Mouse (Mus musculus): ENCODE results near the gene Elovl1. TPM values are rescaled to one million over a fixed set of nuclear protein-coding genes. Genes with fewer than 3 reads are reported as not detected.

Elovl1 gene
- polyA plus RNA-seq (2015; fragmentation: Nextera tagmentation; extraction: Ambion mirVana) = 25.9 TPM in 2 replicates

DNA sequence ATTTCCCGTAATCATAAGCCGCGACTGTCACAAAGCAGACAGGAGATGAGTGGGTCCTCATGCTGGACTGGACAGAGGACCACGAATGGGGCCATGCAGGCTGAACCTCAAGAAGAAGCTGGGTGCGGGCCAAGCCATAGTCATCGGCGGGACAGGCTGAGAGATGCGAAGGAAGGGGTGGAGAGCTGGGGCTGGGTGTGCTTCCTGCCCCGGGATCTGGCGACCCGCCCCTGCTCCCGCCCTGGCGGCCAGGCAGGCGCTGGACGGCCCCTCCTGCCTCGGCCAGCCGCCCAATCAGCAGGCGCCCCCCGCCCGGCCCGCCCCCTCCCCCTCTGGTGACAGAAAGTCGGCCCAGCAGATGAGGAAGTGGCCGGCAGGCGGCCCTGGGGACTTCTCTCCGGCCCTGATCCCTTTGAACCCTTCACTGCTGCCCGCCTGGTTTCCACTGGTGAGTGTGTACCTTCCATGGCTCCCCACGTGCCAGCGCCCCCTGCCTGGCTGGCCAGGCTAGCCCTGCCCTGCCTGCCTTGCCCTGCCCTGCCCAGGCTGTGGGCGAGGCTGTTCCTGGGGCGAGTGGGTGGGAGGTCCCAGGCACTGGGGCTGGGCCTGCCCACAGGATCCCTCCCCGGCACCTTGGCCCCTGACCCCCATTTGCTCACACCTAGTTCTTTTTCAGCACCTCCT lies at the start of gene Elovl1:
Elovl1 (plus strand) TSS at position 326 of the 684 bp plus-strand sequence.
- under 1% methylated on average over 22 of the region's 31 CpGs for WGBS

DNA sequence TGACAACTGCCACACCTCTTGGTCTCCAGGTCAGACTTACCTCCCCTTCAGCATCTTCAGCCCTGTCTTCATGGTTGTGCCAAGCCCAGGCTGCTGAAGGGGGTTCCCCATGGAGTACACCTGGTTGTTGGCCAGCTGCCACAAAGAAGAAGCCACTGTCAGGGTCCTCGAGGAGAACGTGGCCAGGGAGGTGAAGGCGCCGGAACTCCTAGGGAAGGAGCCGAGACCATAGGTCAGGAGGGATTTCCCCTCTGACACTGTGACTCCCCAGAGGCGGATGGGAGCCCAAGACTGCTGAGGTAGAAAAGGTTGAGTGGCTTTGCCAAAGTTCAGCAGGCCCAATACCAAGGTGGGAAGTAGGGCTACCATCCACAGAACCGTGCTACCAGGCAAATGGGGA lies 44.6 kb upstream of the Elovl1 start:
- WGBS = 92% methylated on average over 7 of the region's 7 CpGs
- H3K4me2 ChIP-seq (ENCODE audit: low read length) = no peak overlapping the region
- no peak overlapping the region for H3K9ac ChIP-seq (replicated peaks; ENCODE audit: low read depth, low read length)
- H3K4me1 ChIP-seq (replicated peaks; ENCODE audit: control insufficient read depth, insufficient read depth, low read length) = no peaks in the 10 kb centered on the region
- peaks cover 70% of the 10 kb centered on the region for H3K36me3 ChIP-seq (ENCODE audit: control insufficient read depth, insufficient read depth)
- ATAC-seq = no peak
- no peaks in the 10 kb centered on the region for H3K27me3 ChIP-seq (replicated peaks; ENCODE audit: control insufficient read depth, insufficient read depth, low read length)
- H3K9me3 ChIP-seq (ENCODE audit: control insufficient read depth, low read length) = no peaks in the 10 kb centered on the region
- H3K27ac ChIP-seq (ENCODE audit: low read length) = no peak overlapping the region
- H3K4me3 ChIP-seq (replicated peaks; ENCODE audit: low read length) = no peak overlapping the region

More for the DNA sequence above, at the start of gene Elovl1:
- Histone ChIP-seq H3K36me3 (ENCODE audit: control insufficient read depth, insufficient read depth) (peaks cover 4% of the 10 kb centered on the region; the same call in 1 of the 2 replicates), H3K9me3 (ENCODE audit: control insufficient read depth, low read length) (no peaks in the 10 kb centered on the region), H3K27ac (ENCODE audit: low read length) (peak within 1 kb of the TSS; percentile 37), H3K4me3 (replicated peaks; ENCODE audit: low read length) (peak within 1 kb of the TSS; percentile 48), H3K27me3 (replicated peaks; ENCODE audit: control insufficient read depth, insufficient read depth, low read length) (no peaks in the 10 kb centered on the region), H3K9ac (replicated peaks; ENCODE audit: low read depth, low read length) (peak within 1 kb of the TSS; percentile 73), H3K4me2 (ENCODE audit: low read length) (peak within 1 kb of the TSS; percentile 80), H3K4me1 (replicated peaks; ENCODE audit: control insufficient read depth, insufficient read depth, low read length) (peaks cover 18% of the 10 kb centered on the region)
- peak; percentile 91 for ATAC-seq

DNA sequence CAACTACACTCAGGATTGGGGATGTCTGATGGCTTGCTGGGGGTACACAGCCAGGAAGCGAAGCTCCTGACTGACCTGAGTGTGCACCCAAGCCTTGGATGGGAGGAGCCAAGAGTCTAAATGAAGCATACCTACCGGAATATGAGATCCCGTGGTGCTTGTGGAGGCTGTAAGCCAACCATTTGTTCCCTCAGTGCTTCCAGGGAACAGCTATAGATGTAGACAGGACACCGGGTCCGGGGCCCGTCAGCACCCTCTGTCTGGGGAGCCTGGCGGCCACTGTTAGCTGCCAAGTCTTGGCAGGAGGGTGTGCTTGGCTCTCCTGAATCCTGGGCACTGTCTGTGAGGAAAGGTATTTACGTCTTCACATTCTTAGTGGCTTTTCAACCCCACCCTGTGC lies 40.6 kb upstream of the Elovl1 start:
- no peak for ATAC-seq
- no peaks in the 10 kb centered on the region for H3K27me3 ChIP-seq (replicated peaks; ENCODE audit: control insufficient read depth, insufficient read depth, low read length)
- 90% methylated on average over 8 of the region's 8 CpGs for WGBS
- H3K9ac ChIP-seq (replicated peaks; ENCODE audit: low read depth, low read length) = no peak overlapping the region
- H3K27ac ChIP-seq (ENCODE audit: low read length) = no peak overlapping the region
- peaks cover 53% of the 10 kb centered on the region for H3K36me3 ChIP-seq (ENCODE audit: control insufficient read depth, insufficient read depth)
- H3K4me2 ChIP-seq (ENCODE audit: low read length) = no peak overlapping the region
- H3K9me3 ChIP-seq (ENCODE audit: control insufficient read depth, low read length) = no peaks in the 10 kb centered on the region
- H3K4me1 ChIP-seq (replicated peaks; ENCODE audit: control insufficient read depth, insufficient read depth, low read length) = no peaks in the 10 kb centered on the region
- no peak overlapping the region for H3K4me3 ChIP-seq (replicated peaks; ENCODE audit: low read length)

DNA sequence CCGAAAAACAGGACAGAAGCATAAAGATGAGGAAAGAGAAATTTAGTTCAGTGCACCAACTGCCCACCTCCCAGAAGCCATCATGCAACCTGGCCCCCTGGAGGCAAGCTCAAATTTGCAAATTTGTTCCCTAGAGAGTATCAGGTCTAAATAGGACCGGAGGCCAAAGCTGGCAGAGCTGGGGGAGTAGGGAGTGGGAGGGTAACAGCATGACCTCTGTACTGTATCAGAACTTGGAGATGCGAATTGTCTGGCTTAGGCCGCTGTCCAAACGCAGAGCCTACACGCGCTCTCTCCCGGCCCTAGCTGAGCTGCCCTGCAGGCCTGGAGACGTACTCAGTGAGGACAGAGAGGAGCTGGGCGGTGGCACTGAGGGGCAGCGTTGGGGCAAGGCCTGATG lies 37.7 kb upstream of the Elovl1 start:
- H3K9me3 ChIP-seq (ENCODE audit: control insufficient read depth, low read length) = no peaks in the 10 kb centered on the region
- 95% methylated on average over 11 of the region's 11 CpGs for WGBS
- no peak for ATAC-seq

DNA sequence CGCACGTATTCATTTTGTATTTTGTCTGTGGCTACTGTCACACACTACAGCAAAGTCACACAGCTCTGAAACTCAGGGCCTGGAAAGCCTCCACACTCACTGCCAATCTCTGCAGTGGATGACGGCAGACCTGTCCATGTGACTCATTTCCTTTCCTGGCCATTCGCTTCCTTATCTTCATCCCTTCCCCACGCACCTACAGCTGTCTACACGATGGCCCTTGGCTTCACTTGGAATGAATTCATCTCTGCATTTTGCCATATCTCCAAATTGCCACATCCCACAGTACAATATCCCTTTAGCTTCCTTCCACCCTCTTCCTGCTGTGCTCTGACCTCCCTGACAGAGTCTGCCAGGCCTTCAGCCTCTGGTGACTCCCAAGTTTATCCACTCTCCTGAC lies 33.4 kb upstream of the Elovl1 start:
- H3K27me3 ChIP-seq (replicated peaks; ENCODE audit: control insufficient read depth, insufficient read depth, low read length) = no peaks in the 10 kb centered on the region
- no peak for ATAC-seq
- 94% methylated on average over 6 of the region's 6 CpGs for WGBS

More for the DNA sequence above, 37.7 kb upstream of the Elovl1 start:
- H3K4me3 ChIP-seq (replicated peaks; ENCODE audit: low read length) = no peak overlapping the region
- no peak overlapping the region for H3K9ac ChIP-seq (replicated peaks; ENCODE audit: low read depth, low read length)
- H3K27me3 ChIP-seq (replicated peaks; ENCODE audit: control insufficient read depth, insufficient read depth, low read length) = no peaks in the 10 kb centered on the region
- peaks cover 54% of the 10 kb centered on the region for H3K36me3 ChIP-seq (ENCODE audit: control insufficient read depth, insufficient read depth)
- no peak overlapping the region for H3K4me2 ChIP-seq (ENCODE audit: low read length)
- no peak overlapping the region for H3K27ac ChIP-seq (ENCODE audit: low read length)
- H3K4me1 ChIP-seq (replicated peaks; ENCODE audit: control insufficient read depth, insufficient read depth, low read length) = no peaks in the 10 kb centered on the region

DNA sequence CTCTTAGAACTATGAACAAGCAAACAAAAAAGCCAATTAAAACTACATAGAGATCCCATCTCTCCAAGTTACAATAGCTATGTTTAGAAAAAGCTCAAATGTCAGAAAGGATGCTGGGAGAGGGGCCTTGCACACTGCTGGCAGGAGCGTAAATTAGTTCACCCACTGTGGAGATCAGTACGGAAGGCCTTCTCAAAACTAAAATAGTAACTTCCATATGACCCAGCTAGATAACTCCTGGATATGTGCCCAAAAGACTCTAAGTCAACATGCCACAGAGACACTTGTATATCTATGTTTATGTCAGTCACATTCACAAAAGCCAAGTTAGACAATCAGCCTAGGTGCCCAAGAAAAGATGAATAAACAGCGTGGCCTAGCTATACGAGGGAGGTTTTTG lies 32.6 kb upstream of the Elovl1 start:
- ATAC-seq = no peak
- Histone ChIP-seq H3K9ac (replicated peaks; ENCODE audit: low read depth, low read length) (no peak overlapping the region), H3K9me3 (ENCODE audit: control insufficient read depth, low read length) (no peaks in the 10 kb centered on the region), H3K4me2 (ENCODE audit: low read length) (no peak overlapping the region), H3K4me3 (replicated peaks; ENCODE audit: low read length) (no peak overlapping the region), H3K27me3 (replicated peaks; ENCODE audit: control insufficient read depth, insufficient read depth, low read length) (no peaks in the 10 kb centered on the region), H3K36me3 (ENCODE audit: control insufficient read depth, insufficient read depth) (peaks cover 46% of the 10 kb centered on the region), H3K27ac (ENCODE audit: low read length) (no peak overlapping the region), H3K4me1 (replicated peaks; ENCODE audit: control insufficient read depth, insufficient read depth, low read length) (no peaks in the 10 kb centered on the region)
- 85% methylated on average over 4 of the region's 4 CpGs for WGBS

More for the DNA sequence above, 33.4 kb upstream of the Elovl1 start:
- Histone ChIP-seq H3K4me1 (replicated peaks; ENCODE audit: control insufficient read depth, insufficient read depth, low read length) (no peaks in the 10 kb centered on the region), H3K4me2 (ENCODE audit: low read length) (no peak overlapping the region), H3K36me3 (ENCODE audit: control insufficient read depth, insufficient read depth) (peaks cover 46% of the 10 kb centered on the region), H3K27ac (ENCODE audit: low read length) (no peak overlapping the region), H3K9ac (replicated peaks; ENCODE audit: low read depth, low read length) (no peak overlapping the region), H3K9me3 (ENCODE audit: control insufficient read depth, low read length) (no peaks in the 10 kb centered on the region), H3K4me3 (replicated peaks; ENCODE audit: low read length) (no peak overlapping the region)

DNA sequence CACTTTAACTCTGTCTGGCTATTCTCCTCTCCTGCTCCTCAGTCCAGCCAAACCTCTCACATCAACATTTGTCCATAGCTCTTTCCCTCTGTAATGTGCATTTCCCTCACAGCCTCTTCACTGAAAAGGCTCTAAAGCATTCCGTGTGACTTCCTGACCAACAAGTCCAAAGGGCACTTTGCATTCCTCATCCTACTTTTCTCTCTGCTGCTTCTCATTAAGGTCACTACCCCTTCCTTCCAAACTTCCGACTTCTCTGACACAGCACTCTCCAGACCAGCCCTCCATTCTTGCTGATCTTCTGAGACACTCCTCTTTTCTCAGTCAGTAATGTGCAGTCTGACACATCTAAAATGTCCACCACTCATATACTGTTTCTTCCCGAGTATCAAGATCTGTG lies 31.5 kb upstream of the Elovl1 start:
- Histone ChIP-seq H3K4me1 (replicated peaks; ENCODE audit: control insufficient read depth, insufficient read depth, low read length) (no peaks in the 10 kb centered on the region), H3K4me3 (replicated peaks; ENCODE audit: low read length) (no peak overlapping the region), H3K9ac (replicated peaks; ENCODE audit: low read depth, low read length) (no peak overlapping the region), H3K4me2 (ENCODE audit: low read length) (no peak overlapping the region), H3K27me3 (replicated peaks; ENCODE audit: control insufficient read depth, insufficient read depth, low read length) (no peaks in the 10 kb centered on the region), H3K9me3 (ENCODE audit: control insufficient read depth, low read length) (no peaks in the 10 kb centered on the region), H3K36me3 (ENCODE audit: control insufficient read depth, insufficient read depth) (peaks cover 44% of the 10 kb centered on the region), H3K27ac (ENCODE audit: low read length) (no peak overlapping the region)
- WGBS = 85% methylated on average over 3 of the region's 3 CpGs
- no peak for ATAC-seq

DNA sequence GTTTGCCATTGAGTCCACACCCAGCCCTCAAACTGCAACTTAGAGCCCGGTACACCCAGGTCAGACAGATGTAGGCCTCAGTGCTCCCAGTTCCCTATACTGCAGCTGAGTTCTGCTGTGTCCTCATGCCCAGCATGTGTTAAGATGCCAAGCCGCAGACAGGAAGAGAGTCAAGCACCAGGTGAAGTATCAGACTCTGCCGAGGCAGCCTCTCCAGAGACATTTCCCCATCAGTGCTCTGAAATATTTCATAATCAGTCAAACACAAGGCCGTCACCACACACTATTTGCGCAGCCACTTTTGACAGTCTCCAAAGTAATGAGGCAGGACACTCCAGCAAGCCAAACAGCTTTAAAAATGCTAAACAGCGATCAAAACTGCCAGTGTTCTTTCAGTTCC lies 29.5 kb upstream of the Elovl1 start:
- Histone ChIP-seq H3K4me3 (replicated peaks; ENCODE audit: low read length) (no peak overlapping the region), H3K9ac (replicated peaks; ENCODE audit: low read depth, low read length) (no peak overlapping the region), H3K4me2 (ENCODE audit: low read length) (no peak overlapping the region), H3K27me3 (replicated peaks; ENCODE audit: control insufficient read depth, insufficient read depth, low read length) (no peaks in the 10 kb centered on the region), H3K9me3 (ENCODE audit: control insufficient read depth, low read length) (no peaks in the 10 kb centered on the region), H3K36me3 (ENCODE audit: control insufficient read depth, insufficient read depth) (peaks cover 44% of the 10 kb centered on the region), H3K27ac (ENCODE audit: low read length) (no peak overlapping the region), H3K4me1 (replicated peaks; ENCODE audit: control insufficient read depth, insufficient read depth, low read length) (no peaks in the 10 kb centered on the region)
- whole genome bisulfite sequencing = 96% methylated on average over 6 of the region's 6 CpGs
- no peak for ATAC-seq

DNA sequence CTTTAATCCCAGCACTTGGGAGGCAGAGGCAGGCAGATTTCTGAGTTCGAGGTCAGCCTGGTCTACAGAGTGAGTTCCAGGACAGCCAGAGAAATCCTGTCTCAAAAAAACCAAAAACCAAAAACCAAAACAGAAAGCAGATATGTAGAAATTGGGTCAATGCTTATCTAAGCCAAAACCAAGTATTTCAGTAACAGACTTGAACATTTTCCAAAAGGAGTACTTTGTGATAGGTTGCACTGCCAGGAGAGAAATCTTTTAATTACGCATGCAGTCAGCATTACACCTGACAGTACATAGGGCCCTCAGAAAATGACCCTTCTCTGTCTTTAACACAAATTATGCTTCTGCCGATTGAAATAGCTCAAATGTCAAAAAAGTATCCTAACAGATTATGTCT lies 26.5 kb upstream of the Elovl1 start:
- no peak overlapping the region for H3K9ac ChIP-seq (replicated peaks; ENCODE audit: low read depth, low read length)
- H3K27ac ChIP-seq (ENCODE audit: low read length) = no peak overlapping the region
- no peaks in the 10 kb centered on the region for H3K9me3 ChIP-seq (ENCODE audit: control insufficient read depth, low read length)
- WGBS = 97% methylated on average over 3 of the region's 3 CpGs
- H3K36me3 ChIP-seq (ENCODE audit: control insufficient read depth, insufficient read depth) = peaks cover 35% of the 10 kb centered on the region
- H3K4me3 ChIP-seq (replicated peaks; ENCODE audit: low read length) = no peak overlapping the region
- no peaks in the 10 kb centered on the region for H3K4me1 ChIP-seq (replicated peaks; ENCODE audit: control insufficient read depth, insufficient read depth, low read length)
- no peak overlapping the region for H3K4me2 ChIP-seq (ENCODE audit: low read length)
- no peak for ATAC-seq
- H3K27me3 ChIP-seq (replicated peaks; ENCODE audit: control insufficient read depth, insufficient read depth, low read length) = no peaks in the 10 kb centered on the region

DNA sequence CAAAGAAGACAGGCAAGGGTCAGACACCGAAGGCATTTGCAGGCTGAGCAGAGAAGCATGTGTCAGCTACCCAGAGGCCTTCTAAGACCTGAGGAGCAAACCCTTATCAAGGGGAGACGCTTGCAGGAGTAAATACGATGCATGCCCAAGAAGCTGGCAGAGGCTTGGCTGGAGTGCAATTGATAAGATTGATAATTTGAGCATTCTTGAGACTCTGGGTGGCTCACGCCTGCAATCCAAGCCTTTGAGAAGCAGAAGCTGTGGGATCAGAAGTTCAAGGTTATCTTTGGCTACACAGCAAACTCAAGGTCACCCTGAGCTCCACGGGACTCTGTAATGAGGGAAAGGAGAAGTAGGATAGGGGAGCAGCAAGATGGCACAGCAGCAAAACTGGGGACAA lies 26.0 kb upstream of the Elovl1 start:
- WGBS = 94% methylated on average over 5 of the region's 5 CpGs
- no peaks in the 10 kb centered on the region for H3K27me3 ChIP-seq (replicated peaks; ENCODE audit: control insufficient read depth, insufficient read depth, low read length)
- no peak overlapping the region for H3K27ac ChIP-seq (ENCODE audit: low read length)
- H3K4me1 ChIP-seq (replicated peaks; ENCODE audit: control insufficient read depth, insufficient read depth, low read length) = no peaks in the 10 kb centered on the region
- no peaks in the 10 kb centered on the region for H3K9me3 ChIP-seq (ENCODE audit: control insufficient read depth, low read length)
- peaks cover 31% of the 10 kb centered on the region for H3K36me3 ChIP-seq (ENCODE audit: control insufficient read depth, insufficient read depth)
- H3K4me3 ChIP-seq (replicated peaks; ENCODE audit: low read length) = no peak overlapping the region
- no peak for ATAC-seq
- H3K9ac ChIP-seq (replicated peaks; ENCODE audit: low read depth, low read length) = no peak overlapping the region
- H3K4me2 ChIP-seq (ENCODE audit: low read length) = no peak overlapping the region
